Mouse (Mus musculus): ENCODE results near the gene Acyp1. TPM values are rescaled to one million over a fixed set of nuclear protein-coding genes. Genes with fewer than 3 reads are reported as not detected.

Gene Acyp1
- polyA plus RNA-seq, 1 experiment, result 29.0 TPM

DNA sequence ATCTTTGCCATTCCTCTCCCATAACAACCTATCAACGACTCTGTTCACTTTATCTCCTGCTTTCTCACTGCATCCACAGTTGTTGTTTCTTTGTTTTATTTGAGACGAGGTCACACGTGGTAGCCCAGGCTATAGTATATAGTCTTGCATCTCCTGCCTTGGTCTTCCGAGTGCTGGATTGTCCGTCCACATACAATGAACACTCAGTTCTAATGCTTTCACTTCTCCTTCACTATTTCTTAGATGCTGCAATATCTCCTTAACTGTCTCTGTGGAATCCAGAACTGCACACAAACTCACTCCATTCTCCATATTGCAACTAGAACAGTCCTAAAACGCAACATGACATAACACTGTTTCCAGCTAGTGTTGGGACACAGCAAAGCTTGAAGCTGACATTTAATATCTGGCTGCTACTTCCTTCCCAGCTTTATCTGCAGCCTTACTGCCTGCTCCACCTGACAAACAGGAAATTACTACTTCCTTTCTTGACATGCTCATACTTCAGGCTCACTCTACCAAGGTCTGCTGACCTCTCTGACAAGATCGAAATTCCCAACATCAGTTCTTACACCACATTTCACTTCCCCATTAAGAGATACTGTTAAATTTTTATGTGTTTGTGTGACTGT is 31.1 kb downstream of the Acyp1 start:
- TF ChIP-seq GATA1 (IDR thresholded peaks at IDR 0.05; ENCODE audit: borderline replicate concordance, low read length) (peak; percentile 39; the same call in 1 of the 3 replicates), FLI1 (IDR thresholded peaks at IDR 0.05; ENCODE audit: low read length) (no peak)
- Histone ChIP-seq H3K27me3 (replicated peaks) (no peaks in the 10 kb centered on the region), H3K4me1 (peaks cover 26% of the 10 kb centered on the region), H3K4me3 (replicated peaks) (peak overlapping the region; percentile 69), H3K9me3 (no peaks in the 10 kb centered on the region), H3K36me3 (replicated peaks; ENCODE audit: low read length) (peaks cover 35% of the 10 kb centered on the region)

DNA sequence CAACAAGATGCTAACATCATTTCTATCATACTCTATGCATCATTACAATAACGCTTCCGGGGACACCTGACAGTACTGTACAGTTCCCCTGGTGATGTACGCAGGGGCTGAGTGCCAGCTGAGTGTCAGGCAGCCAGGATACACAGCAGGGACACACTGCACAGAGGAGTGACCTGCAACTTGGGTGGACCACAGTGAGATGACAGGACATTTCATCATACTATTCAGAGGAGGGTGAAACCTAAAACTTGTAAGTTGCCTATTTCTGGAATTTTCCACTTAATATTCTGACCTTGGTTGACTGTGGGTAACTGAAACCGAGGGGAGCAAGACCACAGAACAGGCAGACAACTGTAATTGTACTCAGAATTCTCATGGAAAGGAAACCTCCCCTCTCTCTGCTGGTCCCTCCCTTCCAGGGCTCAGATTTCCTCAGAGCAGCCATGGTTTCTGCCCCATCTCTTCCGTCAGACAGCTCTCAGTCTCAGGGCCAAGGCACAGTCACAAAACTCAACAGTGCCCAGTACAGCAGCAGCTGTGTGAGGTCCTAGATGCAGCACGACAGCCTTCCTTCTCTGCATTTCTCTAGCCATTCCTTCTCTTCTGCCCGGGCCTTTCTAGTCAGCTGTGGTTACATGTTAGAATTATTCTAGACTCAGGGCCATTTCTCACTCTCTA is 32.0 kb downstream of the Acyp1 start:
- H3K4me3 ChIP-seq (replicated peaks), result peak overlapping the region; percentile 42
- TF ChIP-seq FLI1 (IDR thresholded peaks at IDR 0.05; ENCODE audit: low read length) (no peak), GATA1 (IDR thresholded peaks at IDR 0.05; ENCODE audit: borderline replicate concordance, low read length) (no peak)
- no peaks in the 10 kb centered on the region for H3K9me3 ChIP-seq
- peaks cover 26% of the 10 kb centered on the region for H3K4me1 ChIP-seq
- peaks cover 36% of the 10 kb centered on the region for H3K36me3 ChIP-seq (replicated peaks; ENCODE audit: low read length)
- H3K27me3 ChIP-seq (replicated peaks), result no peaks in the 10 kb centered on the region

DNA sequence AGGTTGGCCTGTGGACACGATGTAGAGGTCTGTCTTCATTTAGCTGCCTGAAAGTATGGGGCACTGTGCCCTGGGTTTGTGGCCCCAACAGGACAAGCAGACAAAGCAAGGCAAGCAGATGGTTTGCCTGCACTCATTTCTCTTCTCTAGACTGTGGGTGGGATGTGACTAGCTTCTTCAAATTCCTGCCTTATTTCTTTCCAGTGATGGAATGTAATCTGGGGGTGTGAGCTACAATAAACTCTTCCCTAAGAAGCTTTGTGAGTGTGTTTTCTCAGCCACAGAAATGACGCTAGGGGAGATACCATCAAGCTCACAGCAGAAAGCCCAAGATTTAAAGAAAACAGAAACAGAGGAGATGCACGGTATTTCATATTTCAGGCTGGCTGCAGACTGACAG is 36.2 kb downstream of the Acyp1 start:
- no peaks in the 10 kb centered on the region for H3K27me3 ChIP-seq (replicated peaks)
- peaks cover 13% of the 10 kb centered on the region for H3K4me1 ChIP-seq

DNA sequence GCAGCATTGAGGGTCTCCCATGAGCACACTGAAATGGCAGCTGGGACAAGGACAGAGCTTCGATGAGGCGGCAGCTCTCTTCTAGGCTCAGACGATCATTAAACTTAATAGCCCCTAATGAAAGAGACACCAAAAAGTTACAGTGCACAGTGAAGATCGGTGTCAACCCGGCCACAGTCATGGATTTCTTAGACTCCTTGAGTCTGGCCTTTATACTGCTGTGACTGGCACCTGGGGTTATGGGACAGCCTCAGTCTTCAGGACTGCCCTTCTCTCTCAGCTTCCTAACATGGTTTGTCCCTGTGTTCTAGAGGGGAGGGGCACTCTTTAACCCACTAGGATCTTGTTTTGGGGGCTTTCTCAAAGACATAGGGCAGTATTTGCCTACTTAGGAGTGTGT is 50.7 kb downstream of the Acyp1 start:
- Histone ChIP-seq H3K27me3 (replicated peaks) (no peaks in the 10 kb centered on the region), H3K36me3 (replicated peaks; ENCODE audit: low read length) (peaks cover 38% of the 10 kb centered on the region), H3K9me3 (no peaks in the 10 kb centered on the region), H3K4me3 (replicated peaks) (no peak overlapping the region), H3K4me1 (peaks cover 22% of the 10 kb centered on the region)
- TF ChIP-seq FLI1 (IDR thresholded peaks at IDR 0.05; ENCODE audit: low read length), result no peak
- no peak for TF ChIP-seq GATA1 (IDR thresholded peaks at IDR 0.05; ENCODE audit: borderline replicate concordance, low read length)

More for the DNA sequence above, 36.2 kb downstream of the Acyp1 start:
- Histone ChIP-seq H3K9me3 (peaks cover 11% of the 10 kb centered on the region), H3K4me3 (replicated peaks) (no peak overlapping the region), H3K36me3 (replicated peaks; ENCODE audit: low read length) (peaks cover 40% of the 10 kb centered on the region)
- TF ChIP-seq FLI1 (IDR thresholded peaks at IDR 0.05; ENCODE audit: low read length) (no peak), GATA1 (IDR thresholded peaks at IDR 0.05; ENCODE audit: borderline replicate concordance, low read length) (no peak)

DNA sequence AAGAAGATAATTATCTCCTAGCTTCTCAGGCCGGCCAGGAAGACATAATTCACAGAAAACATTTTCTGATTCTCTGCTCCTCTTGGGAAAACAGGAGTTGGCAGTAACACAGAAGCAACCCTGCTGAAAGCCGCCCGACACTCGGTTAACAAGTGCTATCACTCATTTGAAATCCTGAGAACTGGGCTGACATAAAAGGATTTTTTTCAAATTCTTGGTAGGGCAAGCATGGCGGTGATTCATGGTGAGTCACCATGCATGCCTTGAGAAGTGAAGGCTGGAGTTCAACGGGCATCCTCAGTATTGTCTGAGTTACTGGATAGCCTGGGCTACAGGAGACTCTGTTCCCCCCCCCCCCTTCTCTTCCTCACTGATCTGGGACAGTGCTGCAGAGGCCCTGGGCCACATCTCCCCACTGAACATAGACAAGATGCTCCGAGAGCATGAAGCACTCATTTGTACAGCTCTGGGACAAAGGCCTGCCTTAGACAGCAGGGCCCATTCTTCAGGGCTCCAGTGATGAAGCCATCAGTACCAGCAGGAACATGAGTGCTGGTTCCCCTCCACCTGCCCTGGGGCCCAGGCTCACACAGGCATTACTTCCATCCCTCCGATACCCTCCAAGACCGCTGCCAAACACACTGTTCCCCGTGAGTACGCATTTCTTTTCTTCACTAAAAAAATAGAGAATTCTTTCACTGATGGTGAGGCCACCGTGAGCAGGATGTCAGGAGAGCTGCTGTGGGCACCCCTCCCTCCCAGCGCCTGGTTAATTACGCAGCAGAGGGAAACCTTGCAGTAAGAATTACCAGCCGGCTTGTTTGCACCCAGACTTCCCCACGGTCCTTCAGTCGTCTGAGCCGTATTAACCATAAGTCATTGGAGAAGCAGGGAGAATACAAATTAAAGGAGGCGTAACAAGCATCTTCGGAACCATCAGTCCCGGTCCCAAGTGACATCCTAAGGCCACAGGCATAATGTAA is 54.6 kb downstream of the Acyp1 start:
- TF ChIP-seq GATA1 (IDR thresholded peaks at IDR 0.05; ENCODE audit: borderline replicate concordance, low read length) (no peak), FLI1 (IDR thresholded peaks at IDR 0.05; ENCODE audit: low read length) (no peak)
- Histone ChIP-seq H3K36me3 (replicated peaks; ENCODE audit: low read length) (peaks cover 38% of the 10 kb centered on the region), H3K9me3 (no peaks in the 10 kb centered on the region; the same call in 1 of the 2 replicates), H3K27me3 (replicated peaks) (no peaks in the 10 kb centered on the region), H3K4me3 (replicated peaks) (no peak overlapping the region), H3K4me1 (peaks cover 28% of the 10 kb centered on the region)

DNA sequence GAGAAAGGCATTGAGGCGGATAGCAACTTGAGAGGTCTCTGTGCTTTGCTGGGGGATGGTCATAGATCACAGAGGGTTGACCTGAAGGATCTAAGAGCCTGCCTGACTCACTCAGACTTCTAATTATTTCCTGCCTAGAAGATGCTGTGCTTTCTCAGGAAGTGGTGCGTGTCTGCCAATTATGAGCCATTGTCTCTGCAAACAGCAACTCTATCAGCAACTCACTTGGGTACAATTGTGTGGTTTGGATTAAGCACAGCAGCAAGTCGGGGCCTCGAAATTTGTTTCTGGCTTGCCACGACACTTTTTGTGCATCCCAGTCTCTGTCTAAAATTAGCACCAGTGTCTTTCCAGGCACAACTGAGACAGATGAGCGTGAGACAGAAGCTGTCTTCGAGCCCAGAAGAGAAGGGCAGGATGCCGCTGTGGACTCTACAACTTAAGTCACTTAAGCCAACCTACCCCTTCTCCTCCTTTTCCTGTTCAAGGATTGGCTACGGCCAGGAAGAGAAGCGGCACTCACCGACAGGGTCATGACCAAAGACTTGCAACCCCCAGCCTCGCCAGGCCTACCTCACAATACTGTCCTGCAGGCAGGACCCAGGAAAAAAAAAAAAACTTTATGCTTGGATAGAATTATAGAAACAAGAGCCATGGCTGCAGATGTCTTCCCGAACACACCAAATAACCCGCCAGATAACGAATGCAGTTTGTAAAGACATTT is 60.2 kb downstream of the Acyp1 start:
- Histone ChIP-seq H3K4me1 (peaks cover 39% of the 10 kb centered on the region), H3K4me3 (replicated peaks) (no peak overlapping the region), H3K9me3 (no peaks in the 10 kb centered on the region; the same call in 1 of the 2 replicates), H3K36me3 (replicated peaks; ENCODE audit: low read length) (peaks cover 52% of the 10 kb centered on the region), H3K27me3 (replicated peaks) (no peaks in the 10 kb centered on the region)
- TF ChIP-seq GATA1 (IDR thresholded peaks at IDR 0.05; ENCODE audit: borderline replicate concordance, low read length) (no peak), FLI1 (IDR thresholded peaks at IDR 0.05; ENCODE audit: low read length) (no peak)

DNA sequence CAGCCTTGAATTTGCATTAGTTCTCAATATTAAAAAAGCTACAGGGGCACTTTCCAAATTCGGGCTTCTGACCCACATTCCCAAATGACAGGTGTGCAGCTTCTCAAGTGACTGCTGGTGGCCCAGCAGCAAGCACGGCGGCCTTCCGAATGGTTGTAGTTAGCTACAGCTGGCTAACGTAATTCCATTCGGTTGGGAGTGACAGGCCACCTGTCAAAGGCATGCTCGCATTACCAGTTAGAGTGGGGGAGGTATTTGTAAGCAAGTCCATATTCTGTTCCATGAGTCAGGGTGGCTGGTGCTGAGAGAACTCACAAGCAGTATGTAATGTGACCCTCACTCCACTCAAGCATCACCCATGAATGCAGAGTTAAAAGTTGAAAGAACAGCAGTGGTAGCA is 61.0 kb downstream of the Acyp1 start:
- no peak for TF ChIP-seq FLI1 (IDR thresholded peaks at IDR 0.05; ENCODE audit: low read length)
- H3K4me3 ChIP-seq (replicated peaks), result no peak overlapping the region
- H3K27me3 ChIP-seq (replicated peaks), result no peaks in the 10 kb centered on the region
- peaks cover 39% of the 10 kb centered on the region for H3K4me1 ChIP-seq
- H3K9me3 ChIP-seq, result no peaks in the 10 kb centered on the region; the same call in 1 of the 2 replicates
- peaks cover 56% of the 10 kb centered on the region for H3K36me3 ChIP-seq (replicated peaks; ENCODE audit: low read length)

Other genes starting within 250 kb of the Acyp1 start
- 2.2 TPM in 2 replicates for gene Prox2, start 177.7 kb downstream of the Acyp1 start, polyA plus RNA-seq (2012; ENCODE audit: insufficient read depth, low replicate concordance)
- gene Dlst, start 177.6 kb downstream of the Acyp1 start, polyA plus RNA-seq (2012; ENCODE audit: insufficient read depth, low replicate concordance), result 187 and 398 TPM in 2 replicates
- 0.68 TPM in 1 of 2 replicates, not detected in the other for gene Rps6kl1, start 137.2 kb downstream of the Acyp1 start, polyA plus RNA-seq (2012; ENCODE audit: insufficient read depth, low replicate concordance)
- gene Pgf, start 110.6 kb downstream of the Acyp1 start, polyA plus RNA-seq (2012; ENCODE audit: insufficient read depth, low replicate concordance), result 0.10 TPM in 1 of 2 replicates, not detected in the other
- gene Eif2b2, start 69.0 kb downstream of the Acyp1 start, polyA plus RNA-seq (2012; ENCODE audit: insufficient read depth, low replicate concordance), result 17.9 and 151 TPM in 2 replicates
- 0.96 TPM in 1 of 2 replicates, not detected in the other for gene Mlh3, start 17.8 kb downstream of the Acyp1 start, polyA plus RNA-seq (2012; ENCODE audit: insufficient read depth, low replicate concordance)
- gene Zc2hc1c, start 153 bp upstream of the Acyp1 start, polyA plus RNA-seq (2012; ENCODE audit: insufficient read depth, low replicate concordance), result not detected in 2 replicates
- gene Nek9, start 50.9 kb upstream of the Acyp1 start, polyA plus RNA-seq (2012; ENCODE audit: insufficient read depth, low replicate concordance), result 2.0 and 2.6 TPM in 2 replicates
- gene Tmed10, start 86.4 kb upstream of the Acyp1 start, polyA plus RNA-seq (2012; ENCODE audit: insufficient read depth, low replicate concordance), result 73.8 and 158 TPM in 2 replicates
- gene Fos, start 185.5 kb upstream of the Acyp1 start, polyA plus RNA-seq (2012; ENCODE audit: insufficient read depth, low replicate concordance), result 57.8 and 223 TPM in 2 replicates